ENCODE assay signal across 9 mouse cellular contexts in the genomic region with DNA sequence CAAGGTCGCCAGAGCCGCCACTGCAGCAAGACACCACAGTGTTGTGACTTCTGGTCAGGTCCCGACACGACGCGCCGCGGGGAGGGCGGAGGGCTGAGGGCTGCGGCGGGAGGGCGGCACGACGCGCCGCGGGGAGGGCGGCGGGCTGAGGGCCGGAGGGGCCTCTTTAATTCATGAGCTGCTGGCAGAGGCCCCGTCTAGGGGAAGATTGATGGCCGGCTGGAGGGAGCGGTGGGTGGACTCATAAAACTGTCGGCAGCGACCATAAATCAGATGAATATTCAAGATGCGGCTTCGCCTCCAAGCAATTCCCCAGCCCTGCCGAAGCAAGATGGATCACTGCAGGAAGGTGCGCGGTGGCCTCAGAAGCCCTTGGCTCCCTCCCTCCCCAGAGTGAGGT. TPM values are rescaled to one million over a fixed set of nuclear protein-coding genes. Genes with fewer than 3 reads are reported as not detected.
DNase-seq lines count a peak whose midpoint lies in the region; ATAC-seq and TF ChIP-seq lines count a peak whose summit lies in the region.
"Had no signal": no experiment of that assay in that cellular context is flagged by ENCODE, and none has a peak within 500 bp of the region (broad histone marks: within the 10 kb centered on the region; RNA-seq: fewer than 3 reads in every experiment).

No protein-coding gene starts in this region.

- no peaks in the 10 kb centered on the region for H3K9me3 ChIP-seq in heart, embryonic 10.5 days

- peak; percentile 20; the same call in 1 of the 2 replicates for ATAC-seq in granulocyte monocyte progenitor cell, adult 5-6 weeks (replicated peaks; ENCODE audit: poor library complexity, severe bottlenecking)

- peak overlapping the region; percentile 52 for H3K4me3 ChIP-seq in heart, embryonic 10.5 days
- peak overlapping the region; percentile 15; the same call in 1 of the 2 replicates for H3K4me3 ChIP-seq in small intestine, adult 2 months (ENCODE audit: low read depth, low read length)

- H3K27ac ChIP-seq in heart, embryonic 10.5 days, result peak overlapping the region; percentile 77
- no peak overlapping the region for H3K27ac ChIP-seq in small intestine, adult 2 months (ENCODE audit: insufficient read depth, low read depth, low read length)

- intact Hi-C loops in heart, postnatal 25 days (cut with DNase I), result no loop called here

- no peak for TF ChIP-seq CTCF in small intestine, adult 2 months (IDR thresholded peaks at IDR 0.05; ENCODE audit: extremely low read depth, insufficient read length, insufficient replicate concordance, low read depth, low read length)

- H3K27me3 ChIP-seq in heart, embryonic 10.5 days (ENCODE audit: insufficient read depth, poor library complexity, severe bottlenecking), result peaks cover 43% of the 10 kb centered on the region
- H3K27me3 ChIP-seq in small intestine, adult 2 months (ENCODE audit: control insufficient read depth, insufficient read depth, low read length), result no peaks in the 10 kb centered on the region

- peaks cover 38% of the 10 kb centered on the region for H3K4me1 ChIP-seq in heart, embryonic 10.5 days
- H3K4me1 ChIP-seq in small intestine, adult 2 months (ENCODE audit: control insufficient read depth, insufficient read depth, insufficient read length, low read length), result peaks cover 11% of the 10 kb centered on the region; the same call in 1 of the 2 replicates

- TF ChIP-seq POLR2A in small intestine, adult 2 months (IDR thresholded peaks at IDR 0.05; ENCODE audit: low read depth, low read length), result no peak

- 4% methylated on average over 29 of the region's 30 CpGs for WGBS in heart, embryonic 10.5 days
- 1% methylated on average over 30 of the region's 30 CpGs for WGBS in small intestine, adult 2 months

- H3K36me3 ChIP-seq in heart, embryonic 10.5 days, result no peaks in the 10 kb centered on the region
- H3K36me3 ChIP-seq in small intestine, adult 2 months (ENCODE audit: control insufficient read depth, insufficient read depth, low read length), result no peaks in the 10 kb centered on the region

- peak; percentile 74 for DNase-seq in heart, embryonic 10.5 days (ENCODE audit: low spot score)
- DNase-seq in heart, postnatal 25 days (ENCODE audit: low spot score), result no peak
- DNase-seq in embryo, embryonic 10 days (ENCODE audit: low spot score), result peak; percentile 86
- peak; percentile 83 for DNase-seq in kidney, adult 9 months
- DNase-seq in lung, postnatal 4 days, result peak; percentile 39 to 49
- DNase-seq in B cell, adult 2 months, result no peak

RNA-seq across cellular contexts. Expression of gene Pck1, which starts 18.6 kb away (rescaled TPM):
- not detected in 2 replicates for polyA plus RNA-seq in heart, embryonic 10.5 days (2016; fragmentation: Nextera tagmentation; extraction: Ambion mirVana)
- total RNA-seq in heart, postnatal 25 days (2021), result 10 to 100 TPM; 10.1 to 16.0 TPM
- total RNA-seq in granulocyte monocyte progenitor cell, adult 5-6 weeks (2014; fragmentation: Nextera tagmentation), result not detected in 2 replicates
- not detected in 2 replicates for total RNA-seq in granulocyte monocyte progenitor cell, adult 5-6 weeks (2017)
- polyA plus RNA-seq in small intestine, adult 2 months (2012; rRNA removed), result 5.2 and 46.3 TPM in 2 replicates

RNA-seq across cellular contexts. Expression of gene Zbp1, which starts 47.3 kb away (rescaled TPM):
- polyA plus RNA-seq in heart, embryonic 10.5 days (2016; fragmentation: Nextera tagmentation; extraction: Ambion mirVana), result not detected in 2 replicates
- total RNA-seq in heart, postnatal 25 days (2021), result 1 to 10 TPM in 1 of 2 experiments, under 1 TPM in 1; 0.26 to 1.5 TPM
- 1.8 and 5.0 TPM in 2 replicates for total RNA-seq in granulocyte monocyte progenitor cell, adult 5-6 weeks (2014; fragmentation: Nextera tagmentation)
- 1.2 and 5.3 TPM in 2 replicates for total RNA-seq in granulocyte monocyte progenitor cell, adult 5-6 weeks (2017)
- 23.6 and 51.0 TPM in 2 replicates for polyA plus RNA-seq in small intestine, adult 2 months (2012; rRNA removed)

RNA-seq across cellular contexts. Expression of gene Ctcfl, which starts 52.1 kb away (rescaled TPM):
- polyA plus RNA-seq in heart, embryonic 10.5 days (2016; fragmentation: Nextera tagmentation; extraction: Ambion mirVana), result 0.85 and 1.1 TPM in 2 replicates
- under 1 TPM; 0.14 to 0.18 TPM for total RNA-seq in heart, postnatal 25 days (2021)
- not detected in 2 replicates for total RNA-seq in granulocyte monocyte progenitor cell, adult 5-6 weeks (2014; fragmentation: Nextera tagmentation)
- total RNA-seq in granulocyte monocyte progenitor cell, adult 5-6 weeks (2017), result not detected in 2 replicates
- 0.05 TPM in 1 of 2 replicates, not detected in the other for polyA plus RNA-seq in small intestine, adult 2 months (2012; rRNA removed)
- total RNA-seq: CH12.LX had no signal

Comparison
In these comparisons a context has a peak if more than half of its experiments do, and no peak if none do; other contexts are left out.
1. DNase-seq: peak in heart, embryonic 10.5 days (single experiment), embryo, embryonic 10 days (single experiment), kidney, adult 9 months (single experiment) and lung, postnatal 4 days (2 of 2); none in heart, postnatal 25 days (single experiment) and B cell, adult 2 months (0 of 2).
2. RNA of gene Pck1, which starts 18.6 kb away (total RNA-seq): 10.1 to 16.0 TPM in heart, postnatal 25 days; not detected in granulocyte monocyte progenitor cell, adult 5-6 weeks; every median in the first group is over 10 times any median in the second.